Mouse (Mus musculus): ENCODE results near the gene Mcm3. TPM values are rescaled to one million over a fixed set of nuclear protein-coding genes. Genes with fewer than 3 reads are reported as not detected.

Gene Mcm3
- total RNA-seq, 2 experiments from 2014 or later: 251 to 569 TPM

Other genes starting within 250 kb of the Mcm3 start
- gene Pkhd1, start 202.2 kb downstream of the Mcm3 start, total RNA-seq (2014; fragmentation: Nextera tagmentation): not detected in 2 replicates
- gene Pkhd1, start 202.2 kb downstream of the Mcm3 start, total RNA-seq (2017): not detected in 2 replicates
- not detected in 2 replicates for gene Il17a, start 89.4 kb downstream of the Mcm3 start, total RNA-seq (2014; fragmentation: Nextera tagmentation)
- not detected in 2 replicates for gene Il17a, start 89.4 kb downstream of the Mcm3 start, total RNA-seq (2017)
- not detected in 2 replicates for gene Il17f, start 29.7 kb downstream of the Mcm3 start, total RNA-seq (2014; fragmentation: Nextera tagmentation)
- gene Il17f, start 29.7 kb downstream of the Mcm3 start, total RNA-seq (2017): not detected in 2 replicates
- gene Paqr8, start 70.3 kb upstream of the Mcm3 start, total RNA-seq (2014; fragmentation: Nextera tagmentation): 3.0 and 3.1 TPM in 2 replicates
- gene Paqr8, start 70.3 kb upstream of the Mcm3 start, total RNA-seq (2017): 2.6 and 2.9 TPM in 2 replicates
- gene Efhc1, start 131.3 kb upstream of the Mcm3 start, total RNA-seq (2014; fragmentation: Nextera tagmentation): not detected in 2 replicates
- gene Efhc1, start 131.3 kb upstream of the Mcm3 start, total RNA-seq (2017): 0.15 and 0.26 TPM in 2 replicates